Mouse (Mus musculus): Measurements from ENCODE around the gene Gm10644. TPM values are rescaled to one million over a fixed set of nuclear protein-coding genes. Genes with fewer than 3 reads are reported as not detected.

The Gm10644 gene
- polyA plus RNA-seq, 1 experiment from 2014 or later: 1.1 TPM

DNA sequence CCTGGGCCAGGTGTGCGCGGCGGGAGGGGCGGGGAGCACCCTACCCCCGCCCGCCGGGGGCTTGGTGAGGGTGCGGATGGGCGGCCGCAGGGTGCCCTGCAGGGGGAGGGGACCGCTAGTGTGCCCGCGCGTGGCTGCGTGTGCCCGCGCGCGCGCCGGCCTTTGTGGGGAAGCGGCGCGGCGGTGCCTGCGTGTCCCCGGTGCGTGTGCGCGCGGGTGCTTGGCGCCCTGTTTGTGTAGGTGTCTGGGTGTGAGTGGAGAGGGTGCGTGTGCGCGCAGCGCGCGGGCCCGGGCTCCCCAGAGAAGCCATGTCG lies 54.1 kb downstream of the Gm10644 start:
- Histone ChIP-seq H3K9ac (replicated peaks) (peak overlapping the region; percentile 97), H3K4me3 (replicated peaks) (peak overlapping the region; percentile 67), H3K27ac (replicated peaks) (peak overlapping the region; percentile 100), H3K4me1 (peaks cover 67% of the 10 kb centered on the region), H3K9me3 (replicated peaks) (no peaks in the 10 kb centered on the region), H3K4me2 (peak overlapping the region; percentile 82), H3K27me3 (replicated peaks) (no peaks in the 10 kb centered on the region), H3K36me3 (no peaks in the 10 kb centered on the region; the same call in 1 of the 2 replicates)
- no peak for ATAC-seq (ENCODE audit: low FRiP score)
- under 1% methylated on average over 37 of the region's 40 CpGs for WGBS

DNA sequence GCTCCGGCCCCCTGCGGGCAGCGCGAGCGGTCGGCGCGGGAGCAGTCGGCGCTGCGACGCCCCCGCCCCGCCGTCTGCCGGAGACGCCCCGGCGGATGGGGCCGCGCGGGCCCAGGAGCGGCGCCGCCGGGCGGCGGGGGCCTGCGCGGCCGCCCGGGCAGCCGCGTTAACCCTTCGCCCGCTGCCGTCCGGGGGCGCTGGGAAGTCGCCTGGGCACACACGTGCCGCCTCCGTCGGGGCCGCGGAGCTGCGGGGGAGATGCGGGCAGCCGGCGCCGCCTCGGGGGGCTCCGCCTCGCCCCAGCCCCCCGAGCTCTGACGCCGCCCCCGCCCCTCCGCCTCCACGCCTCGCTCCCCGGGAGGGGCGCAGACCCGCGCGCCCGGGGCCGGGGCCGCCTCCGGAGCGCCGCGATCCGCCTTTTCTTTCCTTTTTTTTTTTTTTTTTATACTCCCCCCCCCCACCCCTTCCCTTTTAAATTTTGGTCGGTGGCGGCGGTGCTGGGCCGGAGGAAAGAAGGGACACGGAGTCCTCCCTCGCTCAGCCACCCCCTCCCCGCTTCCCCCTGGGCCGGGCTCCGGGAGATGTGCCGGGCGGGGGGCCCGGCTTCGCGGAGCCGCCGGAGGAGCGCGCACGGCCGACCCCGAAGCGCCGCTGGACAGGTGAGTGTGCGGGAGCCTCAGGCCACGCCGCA lies 54.6 kb downstream of the Gm10644 start:
- Histone ChIP-seq H3K9ac (replicated peaks) (peak overlapping the region; percentile 97), H3K36me3 (no peaks in the 10 kb centered on the region), H3K9me3 (replicated peaks) (no peaks in the 10 kb centered on the region), H3K4me3 (replicated peaks) (peak overlapping the region; percentile 67), H3K4me2 (peak overlapping the region; percentile 82), H3K27me3 (replicated peaks) (peaks cover 3% of the 10 kb centered on the region; the same call in 1 of the 2 replicates), H3K4me1 (peaks cover 62% of the 10 kb centered on the region), H3K27ac (replicated peaks) (peak overlapping the region; percentile 100)
- under 1% methylated on average over 83 of the region's 100 CpGs for WGBS
- ATAC-seq (ENCODE audit: low FRiP score): peak; percentile 4; the same call in 1 of the 2 replicates

DNA sequence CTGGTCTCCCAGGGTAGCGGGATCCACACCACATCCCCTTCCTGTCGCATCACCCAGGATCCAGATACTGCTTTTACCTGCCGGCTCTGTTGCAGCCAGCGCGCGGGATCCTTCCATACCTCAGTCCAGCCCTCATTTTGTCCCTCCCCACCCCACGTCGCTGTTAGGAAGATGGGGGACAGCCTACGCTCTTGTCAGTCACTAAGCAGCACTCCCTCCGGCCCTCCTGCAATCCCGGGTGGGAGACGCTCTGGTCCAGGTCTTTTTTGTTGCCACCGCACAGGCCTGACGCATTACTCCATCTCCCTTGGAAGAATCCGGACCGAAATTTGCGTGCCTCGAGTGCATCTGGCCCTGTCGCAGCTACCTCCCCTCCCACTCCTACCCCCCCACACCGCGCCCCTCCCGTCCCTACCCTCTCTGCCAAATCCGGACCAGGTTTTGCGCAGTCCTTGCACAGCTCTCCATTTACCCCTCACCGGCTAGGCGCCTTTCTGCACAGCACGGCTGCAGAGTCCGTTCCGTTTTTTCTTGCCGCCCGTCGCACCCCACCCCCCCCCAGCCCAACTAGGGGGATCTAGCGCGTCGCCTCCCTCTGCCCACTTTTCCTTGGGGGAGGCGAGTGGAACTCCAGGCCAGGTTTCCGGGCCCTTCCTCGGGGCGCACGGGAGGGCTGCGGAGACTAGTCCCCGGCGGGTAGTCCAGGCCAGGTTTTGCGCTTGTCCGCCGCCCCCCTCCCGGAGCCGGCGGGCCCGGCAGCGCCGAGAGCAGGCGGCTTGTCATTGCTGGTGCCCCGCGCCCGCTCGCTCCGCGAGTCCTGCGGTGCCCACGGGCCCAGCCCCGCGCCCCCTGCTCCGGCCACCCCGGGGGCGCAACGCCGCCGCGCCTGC lies 55.4 kb downstream of the Gm10644 start, which contains the start of gene Adgrl1:
Gene Adgrl1, plus strand, starts transcription at position 743 of the 890 bp plus-strand sequence.
- Histone ChIP-seq H3K27me3 (replicated peaks) (peaks cover 10% of the 10 kb centered on the region), H3K36me3 (no peaks in the 10 kb centered on the region), H3K9me3 (replicated peaks) (no peaks in the 10 kb centered on the region), H3K4me1 (peaks cover 54% of the 10 kb centered on the region), H3K4me2 (peak within 1 kb of the TSS; percentile 82), H3K27ac (replicated peaks) (peak within 1 kb of the TSS; percentile 100), H3K4me3 (replicated peaks) (peak within 1 kb of the TSS; percentile 67), H3K9ac (replicated peaks) (peak within 1 kb of the TSS; percentile 97)
- under 1% methylated on average over 61 of the region's 70 CpGs for WGBS
- ATAC-seq (ENCODE audit: low FRiP score): peak; percentile 90

DNA sequence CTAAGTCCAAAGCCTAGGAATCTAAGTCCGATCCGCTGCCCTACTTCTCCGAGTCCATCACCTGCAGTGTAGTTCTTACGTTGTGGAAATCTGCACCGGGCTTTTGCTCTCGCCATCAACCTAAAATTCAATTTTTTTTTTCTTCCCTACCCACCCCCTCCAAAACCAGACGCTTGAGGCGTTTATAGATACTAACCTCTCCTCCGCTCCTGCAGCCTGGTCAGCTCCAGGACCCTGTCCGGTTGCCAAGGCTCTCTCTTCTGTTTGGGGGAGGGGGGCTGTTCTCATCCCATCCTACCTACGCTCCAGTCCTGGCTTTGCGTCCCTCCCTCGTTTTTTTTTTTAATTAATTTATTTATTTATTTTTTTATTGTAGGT lies 56.0 kb downstream of the Gm10644 start:
- Histone ChIP-seq H3K4me2 (peak overlapping the region; percentile 82), H3K4me3 (replicated peaks) (peak overlapping the region; percentile 67), H3K36me3 (no peaks in the 10 kb centered on the region), H3K27ac (replicated peaks) (peak overlapping the region; percentile 100), H3K4me1 (peaks cover 49% of the 10 kb centered on the region), H3K9ac (replicated peaks) (peak overlapping the region; percentile 97), H3K9me3 (replicated peaks) (no peaks in the 10 kb centered on the region), H3K27me3 (replicated peaks) (peaks cover 15% of the 10 kb centered on the region)
- ATAC-seq (ENCODE audit: low FRiP score): peak; percentile 21
- under 1% methylated on average over 13 of the region's 13 CpGs for WGBS

- Histone ChIP-seq H3K4me1 (peaks cover 43% of the 10 kb centered on the region), H3K4me3 (replicated peaks) (peak overlapping the region; percentile 67), H3K9ac (replicated peaks) (peak overlapping the region; percentile 97), H3K4me2 (peak overlapping the region; percentile 82), H3K36me3 (no peaks in the 10 kb centered on the region), H3K27ac (replicated peaks) (peak overlapping the region; percentile 100), H3K27me3 (replicated peaks) (peaks cover 17% of the 10 kb centered on the region), H3K9me3 (replicated peaks) (no peaks in the 10 kb centered on the region)
- WGBS: 4% methylated on average over 10 of the region's 10 CpGs
- no peak for ATAC-seq (ENCODE audit: low FRiP score)
Observed at GRCm38 (mm10) chr8:83898456-83898855, 56.5 kb downstream of the Gm10644 start.

DNA sequence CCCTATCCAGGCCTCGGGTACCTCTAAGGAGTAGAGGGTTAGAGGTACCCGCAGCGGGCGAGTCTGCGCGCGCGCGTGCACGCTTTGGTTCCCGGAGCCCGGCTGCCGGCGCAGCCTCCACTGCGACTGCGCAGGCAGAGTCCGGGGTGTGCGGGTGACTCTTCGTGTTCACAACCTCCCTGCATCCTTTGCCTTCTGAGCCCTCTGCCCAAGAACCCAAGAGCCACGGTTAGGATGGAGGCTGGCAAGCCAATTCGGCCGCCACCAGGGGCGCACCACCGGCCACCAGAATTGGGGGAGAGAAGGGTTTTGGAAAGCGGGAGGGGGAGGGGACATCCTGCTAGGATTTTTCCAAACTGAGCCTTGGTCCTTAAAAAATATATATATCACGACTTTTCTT lies 57.8 kb downstream of the Gm10644 start:
- Histone ChIP-seq H3K4me2 (peak overlapping the region; percentile 82), H3K4me1 (peaks cover 31% of the 10 kb centered on the region), H3K9ac (replicated peaks) (peak overlapping the region; percentile 22), H3K36me3 (no peaks in the 10 kb centered on the region), H3K27me3 (replicated peaks) (peaks cover 23% of the 10 kb centered on the region), H3K27ac (replicated peaks) (peak overlapping the region; percentile 54), H3K9me3 (replicated peaks) (no peaks in the 10 kb centered on the region), H3K4me3 (replicated peaks) (peak overlapping the region; percentile 29)
- WGBS: 2% methylated on average over 26 of the region's 26 CpGs
- no peak for ATAC-seq (ENCODE audit: low FRiP score)

GRCm38 (mm10) chr8:83896461-83896860 lies 58.5 kb downstream of the Gm10644 start:
- no peak overlapping the region for H3K9ac ChIP-seq (replicated peaks)
- H3K4me1 ChIP-seq: peaks cover 24% of the 10 kb centered on the region
- no peak overlapping the region for H3K4me3 ChIP-seq (replicated peaks)
- no peaks in the 10 kb centered on the region for H3K9me3 ChIP-seq (replicated peaks)
- peaks cover 23% of the 10 kb centered on the region for H3K27me3 ChIP-seq (replicated peaks)
- 88% methylated on average over 7 of the region's 7 CpGs for WGBS
- peak overlapping the region; percentile 82; the same call in 1 of the 2 replicates for H3K4me2 ChIP-seq
- no peaks in the 10 kb centered on the region for H3K36me3 ChIP-seq
- no peak overlapping the region for H3K27ac ChIP-seq (replicated peaks)
- ATAC-seq (ENCODE audit: low FRiP score): no peak

- ATAC-seq (ENCODE audit: low FRiP score): no peak
- H3K4me2 ChIP-seq: no peak overlapping the region
- H3K36me3 ChIP-seq: no peaks in the 10 kb centered on the region
- H3K4me1 ChIP-seq: peaks cover 24% of the 10 kb centered on the region
- no peak overlapping the region for H3K27ac ChIP-seq (replicated peaks)
- H3K4me3 ChIP-seq (replicated peaks): no peak overlapping the region
- no peak overlapping the region for H3K9ac ChIP-seq (replicated peaks)
- H3K9me3 ChIP-seq (replicated peaks): no peaks in the 10 kb centered on the region
- peaks cover 23% of the 10 kb centered on the region for H3K27me3 ChIP-seq (replicated peaks)
- WGBS: 9% methylated on average over 5 of the region's 5 CpGs
Observed at GRCm38 (mm10) chr8:83895894-83896293, 59.1 kb downstream of the Gm10644 start.

DNA sequence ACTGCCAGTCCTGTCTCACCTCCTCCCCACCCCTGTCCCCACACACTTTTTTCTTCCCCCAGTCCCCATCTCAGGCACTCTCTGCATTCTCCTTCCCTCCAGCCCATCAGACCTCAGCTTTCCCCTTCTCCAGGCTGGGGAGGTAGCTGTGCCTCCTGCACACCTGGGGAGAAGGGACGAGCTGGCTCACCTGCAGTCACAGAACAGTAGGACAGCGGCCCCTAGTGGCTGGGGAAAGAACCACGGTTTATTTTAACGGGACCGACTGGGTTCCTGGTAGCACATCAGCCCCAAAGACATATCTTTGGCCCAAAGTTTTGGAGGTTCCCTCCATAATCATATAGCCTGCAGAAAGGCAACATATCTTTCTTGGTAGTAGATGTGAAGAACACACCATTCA lies 61.1 kb downstream of the Gm10644 start:
- H3K4me2 ChIP-seq: no peak overlapping the region
- H3K9me3 ChIP-seq (replicated peaks): no peaks in the 10 kb centered on the region
- ATAC-seq (ENCODE audit: low FRiP score): no peak
- no peaks in the 10 kb centered on the region for H3K36me3 ChIP-seq
- peaks cover 23% of the 10 kb centered on the region for H3K27me3 ChIP-seq (replicated peaks)
- WGBS: 1% methylated on average over 5 of the region's 5 CpGs
- no peak overlapping the region for H3K4me3 ChIP-seq (replicated peaks)
- no peak overlapping the region for H3K27ac ChIP-seq (replicated peaks)
- peaks cover 24% of the 10 kb centered on the region for H3K4me1 ChIP-seq
- no peak overlapping the region for H3K9ac ChIP-seq (replicated peaks)

GRCm38 (mm10) chr8:83892061-83892460 lies 62.9 kb downstream of the Gm10644 start:
- Histone ChIP-seq H3K4me3 (replicated peaks) (no peak overlapping the region), H3K27me3 (replicated peaks) (peaks cover 23% of the 10 kb centered on the region)
- WGBS: 69% methylated on average over 4 of the region's 4 CpGs

GRCm38 (mm10) chr8:83888409-83888808 lies 66.6 kb downstream of the Gm10644 start:
- Histone ChIP-seq H3K27ac (replicated peaks) (no peak overlapping the region), H3K4me1 (no peaks in the 10 kb centered on the region), H3K4me3 (replicated peaks) (no peak overlapping the region), H3K4me2 (no peak overlapping the region), H3K27me3 (replicated peaks) (peaks cover 6% of the 10 kb centered on the region; the same call in 1 of the 2 replicates), H3K9ac (replicated peaks) (no peak overlapping the region), H3K36me3 (no peaks in the 10 kb centered on the region), H3K9me3 (replicated peaks) (no peaks in the 10 kb centered on the region)
- WGBS: 37% methylated on average over 2 of the region's 2 CpGs
- ATAC-seq (ENCODE audit: low FRiP score): 0 out of 2 replicates have a peak, but pooled peaks have one; percentile 55

More at GRCm38 (mm10) chr8:83892061-83892460, 62.9 kb downstream of the Gm10644 start:
- Histone ChIP-seq H3K36me3 (no peaks in the 10 kb centered on the region), H3K9me3 (replicated peaks) (no peaks in the 10 kb centered on the region), H3K4me1 (peaks cover 7% of the 10 kb centered on the region), H3K27ac (replicated peaks) (no peak overlapping the region), H3K4me2 (no peak overlapping the region), H3K9ac (replicated peaks) (no peak overlapping the region)
- ATAC-seq (ENCODE audit: low FRiP score): no peak

Measured in neural tube, embryonic 15.5 days (tissue).